Mouse (Mus musculus): Measurements from ENCODE around the gene Cyb561d2. TPM values are rescaled to one million over a fixed set of nuclear protein-coding genes. Genes with fewer than 3 reads are reported as not detected.

The Cyb561d2 gene
- total and polyA plus RNA-seq, 2 experiments, result 11.0 to 33.7 TPM

DNA sequence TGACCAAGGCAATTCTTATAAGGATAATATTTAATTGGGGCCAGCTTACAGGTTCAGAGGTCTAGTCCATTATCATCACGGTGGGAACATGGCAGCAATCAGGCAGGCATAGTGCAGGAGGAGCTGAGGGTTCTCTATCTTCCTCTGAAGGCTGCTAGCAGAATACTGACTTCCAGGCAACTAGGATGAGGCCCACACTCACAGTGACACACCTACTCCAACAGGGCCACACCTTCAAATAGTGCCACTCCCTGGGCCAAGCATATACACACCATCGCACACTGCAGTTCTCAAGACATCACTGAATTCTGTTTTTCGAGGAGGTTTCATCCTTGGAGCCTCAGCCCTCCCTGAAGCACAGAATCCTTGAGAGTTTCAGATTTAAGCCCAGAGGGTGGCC, 45.6 kb downstream of the Cyb561d2 start:
- H3K9ac ChIP-seq (ENCODE audit: low read depth, low read length), result no peak overlapping the region
- TF ChIP-seq POLR2A (IDR thresholded peaks at IDR 0.05; ENCODE audit: extremely low read depth, insufficient read depth, low read length) (no peak), CTCF (IDR thresholded peaks at IDR 0.05; ENCODE audit: low read depth, low read length) (no peak)
- no peaks in the 10 kb centered on the region for H3K36me3 ChIP-seq (ENCODE audit: control insufficient read depth, insufficient read depth, low read length)
- no peak overlapping the region for H3K4me3 ChIP-seq (ENCODE audit: insufficient read depth, low read depth, low read length)
- H3K27ac ChIP-seq (replicated peaks; ENCODE audit: insufficient read depth, low read depth, low read length), result no peak overlapping the region
- no peaks in the 10 kb centered on the region for H3K4me1 ChIP-seq (ENCODE audit: control insufficient read depth, insufficient read depth, low read length)
- DNase-seq (ENCODE audit: extremely low read depth, low read depth, low spot score), result no peak
- no peaks in the 10 kb centered on the region for H3K27me3 ChIP-seq (ENCODE audit: control insufficient read depth, insufficient read depth, low read length)
- 72% methylated on average over 3 of the region's 3 CpGs for WGBS
- H3K79me2 ChIP-seq (ENCODE audit: control insufficient read depth, insufficient read depth, low read length), result no peaks in the 10 kb centered on the region

DNA sequence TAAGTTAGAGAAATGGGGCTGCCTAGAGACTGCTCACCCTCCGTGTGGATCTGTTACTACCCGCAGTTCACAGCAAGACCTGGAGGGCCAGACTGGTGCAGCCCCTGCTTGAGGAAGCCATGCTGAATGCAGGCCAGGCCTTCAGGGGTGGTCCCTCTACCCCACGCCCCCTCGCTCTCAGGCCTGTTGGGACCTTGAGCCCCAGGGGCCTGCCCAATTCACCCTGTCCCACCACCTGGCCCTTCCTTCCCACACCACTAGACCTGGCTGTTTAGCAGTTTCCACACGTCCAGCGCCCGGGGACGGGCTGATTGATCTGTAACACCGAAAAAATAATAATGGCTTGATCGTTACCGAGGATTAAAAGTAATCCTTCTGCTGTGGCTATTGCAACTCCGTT, 47.8 kb downstream of the Cyb561d2 start:
- Histone ChIP-seq H3K27me3 (ENCODE audit: control insufficient read depth, insufficient read depth, low read length) (no peaks in the 10 kb centered on the region), H3K27ac (replicated peaks; ENCODE audit: insufficient read depth, low read depth, low read length) (no peak overlapping the region), H3K4me3 (ENCODE audit: insufficient read depth, low read depth, low read length) (no peak overlapping the region), H3K9ac (ENCODE audit: low read depth, low read length) (no peak overlapping the region), H3K79me2 (ENCODE audit: control insufficient read depth, insufficient read depth, low read length) (no peaks in the 10 kb centered on the region), H3K36me3 (ENCODE audit: control insufficient read depth, insufficient read depth, low read length) (no peaks in the 10 kb centered on the region), H3K4me1 (ENCODE audit: control insufficient read depth, insufficient read depth, low read length) (no peaks in the 10 kb centered on the region)
- WGBS, result 86% methylated on average over 12 of the region's 12 CpGs
- DNase-seq (ENCODE audit: extremely low read depth, low read depth, low spot score), result no peak
- TF ChIP-seq POLR2A (IDR thresholded peaks at IDR 0.05; ENCODE audit: extremely low read depth, insufficient read depth, low read length) (no peak), CTCF (IDR thresholded peaks at IDR 0.05; ENCODE audit: low read depth, low read length) (no peak)

DNA sequence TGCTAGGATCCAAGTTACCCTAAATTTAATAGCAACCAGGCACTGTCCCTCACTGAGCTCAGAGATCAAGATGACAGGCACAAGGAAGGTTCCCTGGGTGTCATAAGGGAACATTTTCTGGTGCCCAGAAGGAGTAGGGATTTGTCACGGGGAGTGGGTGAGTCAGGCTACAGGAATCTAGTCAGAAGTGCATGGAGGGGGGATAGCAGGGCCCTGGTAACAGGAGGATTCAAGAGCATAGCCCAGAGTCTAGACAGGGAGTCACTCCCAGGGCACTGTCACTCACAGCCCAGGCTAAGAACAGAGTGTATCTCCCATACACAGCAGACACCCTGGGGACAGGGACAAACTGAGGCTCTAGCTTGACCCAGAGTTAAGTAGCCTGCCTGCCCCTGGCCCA, 48.5 kb downstream of the Cyb561d2 start:
- Histone ChIP-seq H3K9ac (ENCODE audit: low read depth, low read length) (no peak overlapping the region), H3K27me3 (ENCODE audit: control insufficient read depth, insufficient read depth, low read length) (no peaks in the 10 kb centered on the region), H3K27ac (replicated peaks; ENCODE audit: insufficient read depth, low read depth, low read length) (no peak overlapping the region), H3K36me3 (ENCODE audit: control insufficient read depth, insufficient read depth, low read length) (no peaks in the 10 kb centered on the region), H3K4me3 (ENCODE audit: insufficient read depth, low read depth, low read length) (no peak overlapping the region), H3K79me2 (ENCODE audit: control insufficient read depth, insufficient read depth, low read length) (no peaks in the 10 kb centered on the region), H3K4me1 (ENCODE audit: control insufficient read depth, insufficient read depth, low read length) (no peaks in the 10 kb centered on the region)
- no peak for DNase-seq (ENCODE audit: extremely low read depth, low read depth, low spot score)
- 62% methylated on average over 1 of the region's 1 CpGs for WGBS
- TF ChIP-seq CTCF (IDR thresholded peaks at IDR 0.05; ENCODE audit: low read depth, low read length) (no peak), POLR2A (IDR thresholded peaks at IDR 0.05; ENCODE audit: extremely low read depth, insufficient read depth, low read length) (no peak)

DNA sequence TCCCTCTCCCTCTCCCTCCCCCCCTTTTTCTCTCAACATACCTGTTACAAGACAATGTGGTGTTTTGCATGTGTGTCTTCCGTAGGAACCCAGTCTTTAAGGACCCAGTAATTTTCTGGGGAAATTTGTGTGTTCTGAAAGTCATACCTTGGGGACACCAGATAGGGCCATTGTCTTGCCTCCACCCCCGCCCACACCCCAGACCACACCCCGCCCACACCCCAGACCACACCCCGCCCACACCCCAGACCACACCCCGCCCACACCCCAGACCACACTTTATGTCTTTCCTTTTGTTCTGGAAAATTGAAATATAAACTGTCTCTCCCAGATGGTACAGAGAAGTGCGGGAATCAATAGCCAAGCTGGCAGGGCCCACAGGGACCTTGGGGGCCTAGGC, 51.4 kb downstream of the Cyb561d2 start:
- no peaks in the 10 kb centered on the region for H3K4me1 ChIP-seq (ENCODE audit: control insufficient read depth, insufficient read depth, low read length)
- no peak for TF ChIP-seq POLR2A (IDR thresholded peaks at IDR 0.05; ENCODE audit: extremely low read depth, insufficient read depth, low read length)
- no peaks in the 10 kb centered on the region for H3K79me2 ChIP-seq (ENCODE audit: control insufficient read depth, insufficient read depth, low read length)
- no peaks in the 10 kb centered on the region for H3K36me3 ChIP-seq (ENCODE audit: control insufficient read depth, insufficient read depth, low read length)
- WGBS, result 67% methylated on average over 6 of the region's 6 CpGs
- DNase-seq (ENCODE audit: extremely low read depth, low read depth, low spot score), result no peak
- no peak overlapping the region for H3K9ac ChIP-seq (ENCODE audit: low read depth, low read length)
- H3K4me3 ChIP-seq (ENCODE audit: insufficient read depth, low read depth, low read length), result no peak overlapping the region
- no peak overlapping the region for H3K27ac ChIP-seq (replicated peaks; ENCODE audit: insufficient read depth, low read depth, low read length)
- H3K27me3 ChIP-seq (ENCODE audit: control insufficient read depth, insufficient read depth, low read length), result no peaks in the 10 kb centered on the region

DNA sequence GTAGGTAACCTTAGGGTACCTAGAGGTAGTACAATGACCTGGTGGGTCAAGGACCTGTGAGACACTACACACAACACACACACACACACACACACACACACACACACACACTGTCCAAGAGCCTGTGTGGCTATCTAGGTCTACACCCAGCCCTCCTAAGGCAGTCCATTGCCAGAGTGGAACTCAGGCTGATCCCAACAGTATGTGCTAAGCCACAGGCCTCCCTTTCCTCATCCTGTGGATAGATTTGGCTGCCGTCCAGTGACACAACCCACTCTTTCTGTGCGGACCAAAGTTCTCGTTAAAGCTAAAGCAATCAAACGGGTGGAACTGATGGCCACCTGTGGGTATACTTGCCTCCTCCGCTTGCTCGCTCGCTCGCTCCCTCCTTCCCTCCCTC, 51.8 kb downstream of the Cyb561d2 start:
- H3K27ac ChIP-seq (replicated peaks; ENCODE audit: insufficient read depth, low read depth, low read length), result no peak overlapping the region
- H3K36me3 ChIP-seq (ENCODE audit: control insufficient read depth, insufficient read depth, low read length), result no peaks in the 10 kb centered on the region
- no peaks in the 10 kb centered on the region for H3K79me2 ChIP-seq (ENCODE audit: control insufficient read depth, insufficient read depth, low read length)
- H3K27me3 ChIP-seq (ENCODE audit: control insufficient read depth, insufficient read depth, low read length), result no peaks in the 10 kb centered on the region
- 34% methylated on average over 8 of the region's 8 CpGs for WGBS
- no peaks in the 10 kb centered on the region for H3K4me1 ChIP-seq (ENCODE audit: control insufficient read depth, insufficient read depth, low read length)
- H3K9ac ChIP-seq (ENCODE audit: low read depth, low read length), result no peak overlapping the region
- TF ChIP-seq POLR2A (IDR thresholded peaks at IDR 0.05; ENCODE audit: extremely low read depth, insufficient read depth, low read length) (no peak), CTCF (IDR thresholded peaks at IDR 0.05; ENCODE audit: low read depth, low read length) (no peak)
- peak; percentile 4 for DNase-seq (ENCODE audit: extremely low read depth, low read depth, low spot score)
- H3K4me3 ChIP-seq (ENCODE audit: insufficient read depth, low read depth, low read length), result no peak overlapping the region

Other genes with a start within 250 kb of the Cyb561d2 start
- gene Cish, start 246.2 kb downstream of the Cyb561d2 start, total RNA-seq (2014; rRNA removed), result 0.55 and 1.7 TPM in 2 replicates
- gene Cish, start 246.2 kb downstream of the Cyb561d2 start, polyA plus RNA-seq (2012; rRNA removed), result 10.1 and 32.8 TPM in 2 replicates
- gene Hemk1, start 203.8 kb downstream of the Cyb561d2 start, total RNA-seq (2014; rRNA removed), result 14.4 and 18.4 TPM in 2 replicates
- 19.6 and 28.1 TPM in 2 replicates for gene Hemk1, start 203.8 kb downstream of the Cyb561d2 start, polyA plus RNA-seq (2012; rRNA removed)
- 0.46 and 0.67 TPM in 2 replicates for gene 6430571L13Rik, start 201.6 kb downstream of the Cyb561d2 start, total RNA-seq (2014; rRNA removed)
- gene 6430571L13Rik, start 201.6 kb downstream of the Cyb561d2 start, polyA plus RNA-seq (2012; rRNA removed), result 1.2 and 1.6 TPM in 2 replicates
- gene Cacna2d2, start 142.6 kb downstream of the Cyb561d2 start, total RNA-seq (2014; rRNA removed), result not detected in 2 replicates
- not detected in 2 replicates for gene Cacna2d2, start 142.6 kb downstream of the Cyb561d2 start, polyA plus RNA-seq (2012; rRNA removed)
- 10.9 and 14.0 TPM in 2 replicates for gene Tmem115, start 8.2 kb downstream of the Cyb561d2 start, total RNA-seq (2014; rRNA removed)
- gene Tmem115, start 8.2 kb downstream of the Cyb561d2 start, polyA plus RNA-seq (2012; rRNA removed), result 40.2 and 47.3 TPM in 2 replicates
- 18.5 and 21.7 TPM in 2 replicates for gene Nprl2, start within 50 bp of the Cyb561d2 start, total RNA-seq (2014; rRNA removed)
- 24.8 and 26.8 TPM in 2 replicates for gene Nprl2, start within 50 bp of the Cyb561d2 start, polyA plus RNA-seq (2012; rRNA removed)
- gene Zmynd10, start 5.1 kb upstream of the Cyb561d2 start, total RNA-seq (2014; rRNA removed), result 0.27 and 0.28 TPM in 2 replicates
- 0.10 and 0.20 TPM in 2 replicates for gene Zmynd10, start 5.1 kb upstream of the Cyb561d2 start, polyA plus RNA-seq (2012; rRNA removed)
- gene Rassf1, start 9.4 kb upstream of the Cyb561d2 start, total RNA-seq (2014; rRNA removed), result 6.0 and 6.6 TPM in 2 replicates
- gene Rassf1, start 9.4 kb upstream of the Cyb561d2 start, polyA plus RNA-seq (2012; rRNA removed), result 5.0 and 7.0 TPM in 2 replicates
- 22.6 and 27.4 TPM in 2 replicates for gene Tusc2, start 21.1 kb upstream of the Cyb561d2 start, total RNA-seq (2014; rRNA removed)
- gene Tusc2, start 21.1 kb upstream of the Cyb561d2 start, polyA plus RNA-seq (2012; rRNA removed), result 52.8 and 58.1 TPM in 2 replicates
- gene Hyal2, start 25.8 kb upstream of the Cyb561d2 start, total RNA-seq (2014; rRNA removed), result 38.4 and 49.0 TPM in 2 replicates
- 64.1 and 66.3 TPM in 2 replicates for gene Hyal2, start 25.8 kb upstream of the Cyb561d2 start, polyA plus RNA-seq (2012; rRNA removed)
- 33.2 TPM in 2 replicates for gene Hyal1, start 34.7 kb upstream of the Cyb561d2 start, total RNA-seq (2014; rRNA removed)
- gene Hyal1, start 34.7 kb upstream of the Cyb561d2 start, polyA plus RNA-seq (2012; rRNA removed), result 35.1 and 43.4 TPM in 2 replicates
- 12.3 and 12.8 TPM in 2 replicates for gene Naa80, start 36.7 kb upstream of the Cyb561d2 start, total RNA-seq (2014; rRNA removed)
- 88.5 and 130 TPM in 2 replicates for gene Naa80, start 36.7 kb upstream of the Cyb561d2 start, polyA plus RNA-seq (2012; rRNA removed)
- 0.13 and 0.18 TPM in 2 replicates for gene Hyal3, start 38.6 kb upstream of the Cyb561d2 start, total RNA-seq (2014; rRNA removed)
- 0.29 and 0.54 TPM in 2 replicates for gene Hyal3, start 38.6 kb upstream of the Cyb561d2 start, polyA plus RNA-seq (2012; rRNA removed)
- 21.5 and 32.2 TPM in 2 replicates for gene Ifrd2, start 45.4 kb upstream of the Cyb561d2 start, total RNA-seq (2014; rRNA removed)
- 54.6 and 56.2 TPM in 2 replicates for gene Ifrd2, start 45.4 kb upstream of the Cyb561d2 start, polyA plus RNA-seq (2012; rRNA removed)
- 0.13 and 0.37 TPM in 2 replicates for gene Sema3b, start 67.0 kb upstream of the Cyb561d2 start, total RNA-seq (2014; rRNA removed)
- 0.68 and 0.83 TPM in 2 replicates for gene Sema3b, start 67.0 kb upstream of the Cyb561d2 start, polyA plus RNA-seq (2012; rRNA removed)
- gene Gnai2, start 93.2 kb upstream of the Cyb561d2 start, total RNA-seq (2014; rRNA removed), result 31.6 and 44.8 TPM in 2 replicates
- 117 and 122 TPM in 2 replicates for gene Gnai2, start 93.2 kb upstream of the Cyb561d2 start, polyA plus RNA-seq (2012; rRNA removed)
- 982 and 1,378 TPM in 2 replicates for gene Slc38a3, start 127.3 kb upstream of the Cyb561d2 start, total RNA-seq (2014; rRNA removed)
- 3,567 and 4,585 TPM in 2 replicates for gene Slc38a3, start 127.3 kb upstream of the Cyb561d2 start, polyA plus RNA-seq (2012; rRNA removed)
- gene Gnat1, start 137.5 kb upstream of the Cyb561d2 start, total RNA-seq (2014; rRNA removed), result 3.2 and 6.3 TPM in 2 replicates
- gene Gnat1, start 137.5 kb upstream of the Cyb561d2 start, polyA plus RNA-seq (2012; rRNA removed), result 5.5 and 7.1 TPM in 2 replicates
- 3.5 and 4.6 TPM in 2 replicates for gene Sema3f, start 168.3 kb upstream of the Cyb561d2 start, total RNA-seq (2014; rRNA removed)
- gene Sema3f, start 168.3 kb upstream of the Cyb561d2 start, polyA plus RNA-seq (2012; rRNA removed), result 6.7 and 8.9 TPM in 2 replicates
- gene Rbm5, start 228.8 kb upstream of the Cyb561d2 start, total RNA-seq (2014; rRNA removed), result 46.2 and 48.3 TPM in 2 replicates
- 18.1 and 31.3 TPM in 2 replicates for gene Rbm5, start 228.8 kb upstream of the Cyb561d2 start, polyA plus RNA-seq (2012; rRNA removed)